Mouse (Mus musculus) neural tube, embryonic 15.5 days (tissue): ENCODE results near the gene Isyna1. TPM values are rescaled to one million over a fixed set of nuclear protein-coding genes. Genes with fewer than 3 reads are reported as not detected.

ENCODE experiments used
- ATAC-seq: fragments of 200-750 bp; cut with Nextera tagmentation; 2 replicates; pipeline ENCODE4 v1.8.0; 2017; ENCODE audit warnings: mild to moderate bottlenecking, moderate TSS enrichment, moderate library complexity; ENCODE audit not compliant: low FRiP score
- H3K27ac ChIP-seq: fragments of 300-500 bp; sonication (generic); replicated peaks from 2 replicates; pipeline ENCODE4 v1.5.1; 2015; ENCODE audit warnings: mild to moderate bottlenecking, inconsistent platforms
- H3K27me3 ChIP-seq: fragments of 300-500 bp; sonication (generic); replicated peaks from 2 replicates; pipeline ENCODE4 v1.6.1; 2015; ENCODE audit warnings: inconsistent platforms
- H3K36me3 ChIP-seq: fragments of 300-500 bp; sonication (generic); 2 replicates; pipeline ENCODE4 v1.6.1; 2015; ENCODE audit warnings: inconsistent platforms
- H3K4me1 ChIP-seq: fragments of 300-500 bp; sonication (generic); 2 replicates; pipeline ENCODE4 v1.6.1; 2015; ENCODE audit warnings: inconsistent platforms
- H3K4me2 ChIP-seq: fragments of 300-500 bp; sonication (generic); 2 replicates; pipeline ENCODE4 v1.6.1; 2015; ENCODE audit warnings: inconsistent platforms, mild to moderate bottlenecking, moderate library complexity
- H3K4me3 ChIP-seq: fragments of 300-500 bp; sonication (generic); replicated peaks from 2 replicates; pipeline ENCODE4 v1.5.1; 2015; ENCODE audit warnings: mild to moderate bottlenecking, inconsistent platforms
- H3K9ac ChIP-seq: fragments of 300-500 bp; sonication (generic); replicated peaks from 2 replicates; pipeline ENCODE4 v1.6.1; 2015; ENCODE audit warnings: mild to moderate bottlenecking, inconsistent platforms
- H3K9me3 ChIP-seq: fragments of 300-500 bp; sonication (generic); replicated peaks from 2 replicates; pipeline ENCODE4 v1.6.1; 2016; ENCODE audit warnings: inconsistent platforms
- WGBS: fragments of 180-500 bp; shearing (Covaris S2); methylation state at CpG from one replicate; pipeline ENCODE4 v1.1.7; 2015; ENCODE audit warnings: mixed read lengths; 5-methylcytosine and 5-hydroxymethylcytosine counted together
- polyA plus RNA-seq: library from polyadenylated mRNA; unstranded; fragments of >200 nt; fragmentation: Nextera tagmentation; extraction: Ambion mirVana; gene quantifications from 2 replicates; pipeline ENCODE4 v1.2.1, GENCODE M21; 2015

Gene Isyna1
- polyA plus RNA-seq, 1 experiment from 2014 or later: 137 TPM

GRCm38 (mm10) chr8:70631436-70631835 lies 37.3 kb downstream of the Isyna1 start:
- no peak for ATAC-seq
- Histone ChIP-seq H3K9ac (no peak overlapping the region), H3K27me3 (peaks cover 9% of the 10 kb centered on the region; the same call in 1 of the 2 replicates)

GRCm38 (mm10) chr8:70632346-70632892 lies 38.2 kb downstream of the Isyna1 start, which contains the start of gene Gdf15:
TSS of gene Gdf15 (minus strand) at chr8:70632456.
- H3K4me2 ChIP-seq: no peak within 1 kb of the TSS; the same call in 1 of the 2 replicates
- H3K9me3 ChIP-seq: no peaks in the 10 kb centered on the region
- H3K27me3 ChIP-seq: peaks cover 9% of the 10 kb centered on the region; the same call in 1 of the 2 replicates
- ATAC-seq: no peak
- no peaks in the 10 kb centered on the region for H3K36me3 ChIP-seq
- no peak within 1 kb of the TSS for H3K4me3 ChIP-seq
- H3K9ac ChIP-seq: no peak within 1 kb of the TSS
- no peak within 1 kb of the TSS for H3K27ac ChIP-seq
- 80% methylated on average over 6 of the region's 6 CpGs for WGBS
- H3K4me1 ChIP-seq: peaks cover 32% of the 10 kb centered on the region

More at GRCm38 (mm10) chr8:70631436-70631835, 37.3 kb downstream of the Isyna1 start:
- no peak overlapping the region for H3K4me3 ChIP-seq
- no peaks in the 10 kb centered on the region for H3K36me3 ChIP-seq
- WGBS: 20% methylated on average over 24 of the region's 24 CpGs
- H3K27ac ChIP-seq: no peak overlapping the region
- H3K9me3 ChIP-seq: no peaks in the 10 kb centered on the region
- peaks cover 28% of the 10 kb centered on the region for H3K4me1 ChIP-seq
- H3K4me2 ChIP-seq: no peak overlapping the region; the same call in 1 of the 2 replicates

DNA sequence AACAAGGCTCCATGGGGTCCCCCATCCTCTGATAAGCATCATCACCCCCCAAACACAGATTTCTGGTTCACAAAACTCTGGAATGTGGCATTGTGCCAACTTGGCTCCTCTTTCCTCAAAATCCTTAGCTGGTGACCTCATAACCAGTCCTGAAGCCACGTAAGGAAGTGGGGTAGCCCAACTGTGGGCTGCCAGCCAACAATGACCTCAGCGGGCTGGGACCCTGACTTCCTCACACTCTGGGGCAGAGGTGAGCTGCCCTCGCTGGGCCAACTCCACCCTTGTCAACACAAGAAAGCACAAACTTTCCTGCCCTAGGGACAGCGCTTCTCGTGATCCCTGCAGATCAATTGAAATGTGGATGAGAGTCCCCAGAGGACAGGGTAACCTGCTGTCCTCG lies 39.9 kb downstream of the Isyna1 start:
- no peak overlapping the region for H3K27ac ChIP-seq
- H3K9ac ChIP-seq: no peak overlapping the region
- no peak for ATAC-seq
- H3K4me1 ChIP-seq: peaks cover 30% of the 10 kb centered on the region
- peaks cover 9% of the 10 kb centered on the region; the same call in 1 of the 2 replicates for H3K27me3 ChIP-seq
- WGBS: 61% methylated on average over 6 of the region's 6 CpGs
- H3K36me3 ChIP-seq: no peaks in the 10 kb centered on the region
- H3K4me3 ChIP-seq: no peak overlapping the region
- no peak overlapping the region for H3K4me2 ChIP-seq
- H3K9me3 ChIP-seq: no peaks in the 10 kb centered on the region

DNA sequence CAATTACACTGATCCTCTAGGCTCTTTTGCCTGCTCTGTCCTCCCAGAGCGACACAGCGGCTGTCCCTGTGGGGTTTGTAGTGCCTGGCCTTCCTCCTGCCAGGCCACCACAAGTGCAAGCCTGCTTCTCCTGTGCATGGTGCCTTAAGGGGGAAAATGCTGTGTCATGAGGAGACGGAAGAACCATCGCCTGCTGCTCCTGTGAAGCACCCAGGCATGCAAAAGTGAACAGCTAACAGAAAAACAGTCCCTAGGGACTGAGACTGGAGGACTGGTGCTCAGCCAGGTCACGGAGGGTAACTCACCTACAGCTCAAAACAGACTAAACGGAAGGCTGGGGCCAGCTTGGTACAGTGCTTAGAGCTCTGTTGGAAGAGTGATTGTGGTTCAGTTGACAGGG lies 41.4 kb downstream of the Isyna1 start:
- Histone ChIP-seq H3K4me1 (peaks cover 17% of the 10 kb centered on the region), H3K9me3 (no peaks in the 10 kb centered on the region), H3K27me3 (peaks cover 9% of the 10 kb centered on the region; the same call in 1 of the 2 replicates), H3K27ac (no peak overlapping the region), H3K36me3 (no peaks in the 10 kb centered on the region), H3K4me2 (no peak overlapping the region), H3K9ac (no peak overlapping the region), H3K4me3 (no peak overlapping the region)
- 72% methylated on average over 6 of the region's 6 CpGs for whole genome bisulfite sequencing
- no peak for ATAC-seq

DNA sequence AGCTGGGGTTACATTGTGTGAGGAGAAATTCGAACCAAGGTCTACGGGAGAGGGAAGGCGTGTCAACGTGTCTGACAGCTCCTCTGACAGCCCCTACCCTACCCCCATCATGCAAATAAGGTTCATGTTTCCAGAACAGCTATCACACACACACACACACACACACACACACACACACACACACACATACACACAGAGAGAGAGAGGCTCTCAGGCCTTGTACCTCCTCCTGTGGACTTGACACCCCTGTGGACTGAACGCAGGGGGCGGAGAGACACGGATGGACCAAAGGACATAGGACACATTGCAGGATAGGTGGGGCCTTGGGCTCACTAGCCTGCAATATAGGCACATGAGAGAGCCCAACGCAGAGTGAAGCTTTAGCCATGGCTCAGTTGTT lies 42.7 kb downstream of the Isyna1 start:
- Histone ChIP-seq H3K4me2 (no peak overlapping the region), H3K4me3 (no peak overlapping the region), H3K4me1 (peaks cover 8% of the 10 kb centered on the region; the same call in 1 of the 2 replicates), H3K9me3 (no peaks in the 10 kb centered on the region), H3K27me3 (no peaks in the 10 kb centered on the region), H3K27ac (no peak overlapping the region), H3K36me3 (no peaks in the 10 kb centered on the region), H3K9ac (no peak overlapping the region)
- 63% methylated on average over 8 of the region's 8 CpGs for WGBS
- no peak for ATAC-seq

- 76% methylated on average over 9 of the region's 9 CpGs for WGBS
- Histone ChIP-seq H3K36me3 (no peaks in the 10 kb centered on the region), H3K27ac (no peak overlapping the region), H3K4me2 (no peak overlapping the region), H3K4me1 (peaks cover 8% of the 10 kb centered on the region; the same call in 1 of the 2 replicates), H3K27me3 (no peaks in the 10 kb centered on the region), H3K4me3 (no peak overlapping the region), H3K9me3 (no peaks in the 10 kb centered on the region), H3K9ac (no peak overlapping the region)
- no peak for ATAC-seq
These were observed 44.6 kb downstream of the Isyna1 start for GRCm38 (mm10) chr8:70638752-70639151.

- 77% methylated on average over 3 of the region's 3 CpGs for WGBS
- no peak overlapping the region for H3K4me2 ChIP-seq
- H3K9ac ChIP-seq: no peak overlapping the region
- no peaks in the 10 kb centered on the region for H3K27me3 ChIP-seq
- H3K4me3 ChIP-seq: no peak overlapping the region
- no peak overlapping the region for H3K27ac ChIP-seq
- no peak for ATAC-seq
- H3K36me3 ChIP-seq: no peaks in the 10 kb centered on the region
- peaks cover 18% of the 10 kb centered on the region for H3K4me1 ChIP-seq
- no peaks in the 10 kb centered on the region for H3K9me3 ChIP-seq
These were observed 48.8 kb downstream of the Isyna1 start for GRCm38 (mm10) chr8:70643019-70643418.

DNA sequence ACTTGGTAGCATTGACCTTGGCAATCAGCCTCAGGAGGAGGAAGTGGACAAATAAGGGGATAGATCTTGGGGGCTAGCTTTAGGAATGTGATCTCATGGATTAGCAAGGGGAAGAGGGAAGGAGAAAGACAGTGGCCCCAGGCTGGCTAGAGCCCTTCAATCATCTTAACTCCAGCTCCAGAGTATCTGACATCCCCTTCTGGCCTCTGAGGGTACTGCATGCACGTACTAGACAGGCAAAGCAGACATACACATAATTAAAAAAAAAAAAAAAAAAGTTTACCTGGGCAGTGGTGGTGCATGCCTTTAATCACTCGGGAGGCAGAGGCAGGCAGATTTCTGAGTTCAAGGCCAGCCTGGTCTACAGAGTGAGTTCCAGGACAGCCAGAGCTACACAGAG lies 49.9 kb downstream of the Isyna1 start:
- no peak overlapping the region for H3K9ac ChIP-seq
- H3K27ac ChIP-seq: no peak overlapping the region
- WGBS: 83% methylated on average over 2 of the region's 2 CpGs
- H3K9me3 ChIP-seq: no peaks in the 10 kb centered on the region
- no peaks in the 10 kb centered on the region for H3K27me3 ChIP-seq
- H3K4me3 ChIP-seq: no peak overlapping the region
- no peak for ATAC-seq
- H3K4me1 ChIP-seq: peaks cover 24% of the 10 kb centered on the region
- H3K36me3 ChIP-seq: no peaks in the 10 kb centered on the region
- H3K4me2 ChIP-seq: no peak overlapping the region

- Histone ChIP-seq H3K4me1 (peaks cover 36% of the 10 kb centered on the region), H3K9me3 (no peaks in the 10 kb centered on the region), H3K4me2 (no peak overlapping the region), H3K27me3 (no peaks in the 10 kb centered on the region), H3K4me3 (no peak overlapping the region), H3K27ac (no peak overlapping the region), H3K9ac (no peak overlapping the region), H3K36me3 (peaks cover 8% of the 10 kb centered on the region; the same call in 1 of the 2 replicates)
- WGBS: 46% methylated on average over 17 of the region's 17 CpGs
- ATAC-seq: no peak
These were observed 51.5 kb downstream of the Isyna1 start for GRCm38 (mm10) chr8:70645501-70646224.

- Histone ChIP-seq H3K4me3 (no peak overlapping the region), H3K27me3 (no peaks in the 10 kb centered on the region), H3K36me3 (peaks cover 15% of the 10 kb centered on the region), H3K4me1 (peaks cover 36% of the 10 kb centered on the region), H3K9me3 (no peaks in the 10 kb centered on the region), H3K9ac (no peak overlapping the region), H3K4me2 (no peak overlapping the region), H3K27ac (no peak overlapping the region)
- no peak for ATAC-seq
- WGBS: 61% methylated on average over 6 of the region's 6 CpGs
These were observed 52.2 kb downstream of the Isyna1 start for GRCm38 (mm10) chr8:70646369-70646768.

GRCm38 (mm10) chr8:70646775-70647174 lies 52.6 kb downstream of the Isyna1 start:
- Histone ChIP-seq H3K9ac (no peak overlapping the region), H3K36me3 (peaks cover 17% of the 10 kb centered on the region), H3K27me3 (no peaks in the 10 kb centered on the region), H3K4me3 (no peak overlapping the region), H3K9me3 (no peaks in the 10 kb centered on the region), H3K27ac (no peak overlapping the region), H3K4me2 (no peak overlapping the region), H3K4me1 (peaks cover 36% of the 10 kb centered on the region)
- no peak for ATAC-seq
